Mouse (Mus musculus): ENCODE measurements around the gene Olfr739.

DNA sequence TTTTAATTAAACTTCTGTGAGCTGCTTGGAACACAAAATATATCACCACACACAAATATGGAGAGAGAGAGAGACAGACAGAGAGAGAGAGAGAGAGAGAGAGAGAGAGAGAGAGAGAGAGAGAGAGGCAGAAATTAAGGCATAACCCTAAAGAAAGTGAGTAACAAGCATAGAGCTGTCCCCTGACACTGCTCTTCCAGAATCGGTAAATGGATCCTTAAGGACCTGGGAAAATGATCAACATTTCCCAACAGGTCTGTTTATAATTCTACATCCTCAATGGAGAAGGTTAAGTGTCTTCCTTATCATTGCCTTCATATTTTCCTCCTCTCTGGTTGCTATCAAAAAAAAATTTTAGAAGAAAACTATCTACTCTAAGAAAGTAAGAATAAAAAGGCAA is 11.2 kb upstream of the Olfr739 start, which contains the start of gene Olfr738:
- no peak for TF ChIP-seq CTCF (IDR thresholded peaks at IDR 0.05; ENCODE audit: low read depth, low read length)
- TF ChIP-seq GATA1 (IDR thresholded peaks at IDR 0.05; ENCODE audit: borderline replicate concordance, low read length) = no peak
- TF ChIP-seq POLR2AphosphoS5 (IDR thresholded peaks at IDR 0.05; ENCODE audit: insufficient replicate concordance, low read depth, low read length) = no peak
- no peak for TF ChIP-seq GATA2 (IDR thresholded peaks at IDR 0.05; ENCODE audit: borderline replicate concordance, low read depth, low read length)

Data from G1E (cell line).